Mouse (Mus musculus): ENCODE measurements around the gene Snap91. TPM values are rescaled to one million over a fixed set of nuclear protein-coding genes. Genes with fewer than 3 reads are reported as not detected.

Snap91 gene
- polyA plus RNA-seq, 1 experiment = 200 TPM

DNA sequence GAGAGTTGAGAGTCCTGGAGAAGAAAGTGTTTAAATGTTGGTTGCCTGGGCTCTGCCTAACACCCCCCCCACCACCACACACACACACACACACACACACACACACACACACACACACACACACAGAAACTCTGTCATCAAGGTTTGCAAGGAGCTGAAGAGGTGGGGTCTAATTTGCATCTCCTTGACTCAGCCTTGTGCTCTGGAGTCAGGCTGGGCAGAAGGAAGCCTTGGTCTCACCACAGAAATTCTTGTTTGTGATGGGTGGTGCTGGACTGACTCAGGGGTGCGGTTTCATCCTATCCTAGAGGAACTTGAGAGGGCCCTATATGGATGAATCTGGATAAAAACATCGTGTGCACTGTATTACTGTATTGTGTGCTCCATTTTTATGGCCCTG is 159.7 kb downstream of the Snap91 start:
- H3K27ac ChIP-seq (ENCODE audit: insufficient read depth, low read length) = no peak overlapping the region
- H3K4me1 ChIP-seq (ENCODE audit: control insufficient read depth, insufficient read depth, low read length) = no peaks in the 10 kb centered on the region
- TF ChIP-seq POLR2A (IDR thresholded peaks at IDR 0.05; ENCODE audit: extremely low read depth, insufficient read depth, low read length) = no peak
- no peak for TF ChIP-seq CTCF (IDR thresholded peaks at IDR 0.05; ENCODE audit: extremely low read depth, insufficient read depth, low read length)
- H3K4me3 ChIP-seq (ENCODE audit: insufficient read depth, low read length) = no peak overlapping the region

DNA sequence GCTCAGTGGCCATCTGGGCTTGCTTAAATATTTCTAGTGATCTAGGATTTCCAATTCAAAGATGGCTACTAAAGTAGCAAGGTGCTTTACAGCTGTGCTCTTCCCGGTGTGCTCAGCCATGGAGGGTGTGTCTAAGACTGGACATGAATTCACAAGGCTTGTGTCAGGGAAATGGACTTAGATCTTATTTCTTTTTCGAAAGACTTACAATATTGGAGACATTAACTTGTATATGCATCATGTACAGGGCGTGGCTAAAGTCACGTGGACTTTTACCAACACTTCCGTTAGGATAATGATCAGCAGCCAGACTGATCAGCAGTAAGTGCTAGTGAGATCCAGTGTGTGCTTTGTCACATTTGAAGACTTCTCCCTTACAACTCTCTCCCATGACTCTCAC is 160.2 kb downstream of the Snap91 start:
- TF ChIP-seq POLR2A (IDR thresholded peaks at IDR 0.05; ENCODE audit: extremely low read depth, insufficient read depth, low read length) (no peak), CTCF (IDR thresholded peaks at IDR 0.05; ENCODE audit: extremely low read depth, insufficient read depth, low read length) (no peak)
- H3K27ac ChIP-seq (ENCODE audit: insufficient read depth, low read length) = no peak overlapping the region
- H3K4me1 ChIP-seq (ENCODE audit: control insufficient read depth, insufficient read depth, low read length) = no peaks in the 10 kb centered on the region
- no peak overlapping the region for H3K4me3 ChIP-seq (ENCODE audit: insufficient read depth, low read length)

DNA sequence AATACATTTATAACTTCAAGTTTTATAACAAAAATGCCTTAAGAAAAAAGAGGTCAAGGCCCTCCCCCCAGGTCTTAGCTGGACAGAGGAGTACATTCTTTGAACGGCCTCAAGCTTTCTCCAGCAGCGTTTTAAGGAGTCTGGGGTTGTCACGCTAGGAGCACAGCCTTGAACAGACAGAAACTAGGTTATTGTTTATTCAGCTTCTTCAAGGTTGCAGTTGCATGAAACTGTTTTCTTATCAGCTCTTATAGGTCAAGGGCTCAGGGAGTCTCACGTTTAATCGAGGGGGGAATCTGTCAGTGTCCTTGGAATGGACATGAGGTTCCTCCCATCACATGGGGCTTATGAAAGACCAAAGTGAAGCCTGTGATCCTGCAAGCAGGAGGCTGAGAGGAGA is 163.3 kb downstream of the Snap91 start:
- TF ChIP-seq CTCF (IDR thresholded peaks at IDR 0.05; ENCODE audit: extremely low read depth, insufficient read depth, low read length) (no peak), POLR2A (IDR thresholded peaks at IDR 0.05; ENCODE audit: extremely low read depth, insufficient read depth, low read length) (no peak)
- Histone ChIP-seq H3K4me1 (ENCODE audit: control insufficient read depth, insufficient read depth, low read length) (no peaks in the 10 kb centered on the region), H3K4me3 (ENCODE audit: insufficient read depth, low read length) (no peak overlapping the region), H3K27ac (ENCODE audit: insufficient read depth, low read length) (no peak overlapping the region)

DNA sequence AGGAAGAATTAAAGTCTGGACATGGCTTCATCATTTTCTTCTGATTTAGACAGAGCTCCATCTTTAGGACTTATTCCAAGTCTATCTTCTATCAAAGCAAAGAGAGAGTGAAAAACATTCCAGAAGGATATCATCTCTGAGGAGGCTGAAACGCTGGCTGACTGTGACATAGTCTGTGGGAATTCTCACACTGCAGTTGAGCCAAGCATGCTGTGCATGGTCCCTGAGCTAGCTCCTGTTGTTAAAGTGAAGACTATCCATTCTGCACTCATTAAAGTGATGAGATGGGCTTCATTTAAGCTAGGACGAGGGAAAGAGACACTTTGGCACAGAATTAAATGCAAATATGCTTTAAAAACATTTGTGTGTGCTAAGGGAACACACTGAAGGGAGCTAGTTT is 163.9 kb downstream of the Snap91 start:
- TF ChIP-seq POLR2A (IDR thresholded peaks at IDR 0.05; ENCODE audit: extremely low read depth, insufficient read depth, low read length) (no peak), CTCF (IDR thresholded peaks at IDR 0.05; ENCODE audit: extremely low read depth, insufficient read depth, low read length) (no peak)
- no peak overlapping the region for H3K4me3 ChIP-seq (ENCODE audit: insufficient read depth, low read length)
- no peak overlapping the region for H3K27ac ChIP-seq (ENCODE audit: insufficient read depth, low read length)
- no peaks in the 10 kb centered on the region for H3K4me1 ChIP-seq (ENCODE audit: control insufficient read depth, insufficient read depth, low read length)

Other genes starting within 250 kb of the Snap91 start
- gene Me1, start 184.7 kb downstream of the Snap91 start, polyA plus RNA-seq (2012; rRNA removed) = 45.1 and 45.6 TPM in 2 replicates
- gene Prss35, start 137.0 kb downstream of the Snap91 start, polyA plus RNA-seq (2012; rRNA removed) = 1.8 and 2.3 TPM in 2 replicates
- 5.0 and 5.4 TPM in 2 replicates for gene Ripply2, start 134.9 kb upstream of the Snap91 start, polyA plus RNA-seq (2012; rRNA removed)
- gene Cyb5r4, start 141.4 kb upstream of the Snap91 start, polyA plus RNA-seq (2012; rRNA removed) = 30.4 and 34.4 TPM in 2 replicates